Mouse (Mus musculus): ENCODE measurements around the gene Nfatc2ip.

The Nfatc2ip gene

DNA sequence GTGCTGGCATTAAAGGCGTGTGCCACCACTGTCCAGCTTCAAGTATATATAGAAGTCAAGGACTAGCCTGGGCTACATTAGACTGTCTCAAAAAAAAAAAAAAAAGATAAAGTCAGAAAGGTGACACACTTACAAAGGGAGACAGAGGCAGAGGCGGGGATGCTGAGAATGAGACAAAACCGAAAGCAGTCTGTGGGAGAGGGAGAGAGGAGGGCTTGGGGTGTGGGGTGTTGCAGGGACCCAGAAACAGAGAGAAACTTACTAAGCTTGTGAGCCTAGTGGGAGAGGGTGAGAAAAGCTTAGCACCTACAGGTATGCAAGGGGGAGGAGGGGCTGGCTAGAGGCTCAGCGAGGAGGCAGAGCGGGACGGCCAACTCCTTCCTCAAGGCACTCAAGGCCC is 38.7 kb downstream of the Nfatc2ip start:
- intact Hi-C loops (cut with DNase I): no loop called here

- intact Hi-C loops (cut with DNase I): no loop called here
Observed at GRCm38 (mm10) chr7:126356793-126357591, 39.5 kb downstream of the Nfatc2ip start.

- intact Hi-C loops (cut with DNase I): no loop called here
Observed at GRCm38 (mm10) chr7:126355847-126356597, 40.5 kb downstream of the Nfatc2ip start.

DNA sequence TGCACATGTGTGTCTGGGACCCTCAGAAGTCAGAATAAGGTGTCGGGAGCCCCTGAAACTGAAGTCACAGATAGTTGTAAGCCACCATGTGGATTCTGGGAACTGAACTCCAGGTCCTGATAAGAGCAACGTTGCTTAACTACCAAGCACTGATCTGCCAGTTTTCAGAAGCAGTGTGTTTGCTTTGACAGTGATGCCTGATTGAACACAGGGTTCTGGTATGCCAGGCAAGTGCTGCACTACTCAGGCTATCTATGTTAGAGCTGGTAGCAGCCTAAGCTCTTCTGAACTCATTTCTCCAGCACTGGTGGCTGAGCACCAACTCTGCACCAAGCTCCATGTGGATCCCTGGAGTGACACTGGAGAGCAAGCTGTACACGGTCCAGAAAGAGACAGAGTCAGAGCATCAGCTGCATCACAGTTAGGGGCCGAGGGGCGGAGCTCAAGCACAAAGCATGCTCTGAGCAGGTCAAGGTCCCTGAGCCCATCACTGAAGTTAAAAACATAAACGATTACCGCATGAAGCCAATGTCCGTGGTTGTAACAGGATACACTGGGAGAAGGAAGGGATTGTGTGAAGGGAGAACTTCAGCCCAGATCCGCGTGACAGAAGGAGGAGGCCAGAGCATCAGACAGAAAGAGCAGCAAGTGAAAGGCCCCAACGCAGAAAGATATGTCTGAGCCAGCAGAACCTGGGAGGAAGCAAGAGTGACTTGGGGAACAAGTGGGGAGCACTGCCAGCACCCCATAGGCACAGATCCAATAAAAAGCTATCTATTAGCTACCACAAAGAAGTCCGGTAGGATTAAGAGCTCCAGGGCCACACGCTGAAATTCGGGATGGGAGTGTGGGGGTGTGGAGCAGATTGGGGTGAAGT is 41.6 kb downstream of the Nfatc2ip start:
- intact Hi-C loops (cut with DNase I): no loop called here

DNA sequence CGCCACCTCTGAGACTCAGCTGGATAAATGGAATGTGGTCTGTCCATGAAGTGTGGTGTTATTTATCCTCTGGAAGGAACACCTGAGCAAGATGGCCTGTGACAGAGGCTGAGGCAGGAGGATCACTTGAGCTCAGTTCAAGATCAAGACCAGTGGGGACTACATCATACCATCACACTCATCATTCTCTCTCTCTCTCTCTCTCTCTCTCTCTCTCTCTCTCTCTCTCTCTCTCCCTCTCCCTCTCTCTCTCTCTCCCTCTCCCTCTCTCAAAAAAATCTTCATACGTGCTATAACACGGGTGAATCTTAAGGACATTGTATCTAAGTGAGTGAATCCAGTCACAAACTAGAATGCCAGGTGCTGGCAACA is 42.6 kb downstream of the Nfatc2ip start:
- intact Hi-C loops (cut with DNase I): no loop called here

DNA sequence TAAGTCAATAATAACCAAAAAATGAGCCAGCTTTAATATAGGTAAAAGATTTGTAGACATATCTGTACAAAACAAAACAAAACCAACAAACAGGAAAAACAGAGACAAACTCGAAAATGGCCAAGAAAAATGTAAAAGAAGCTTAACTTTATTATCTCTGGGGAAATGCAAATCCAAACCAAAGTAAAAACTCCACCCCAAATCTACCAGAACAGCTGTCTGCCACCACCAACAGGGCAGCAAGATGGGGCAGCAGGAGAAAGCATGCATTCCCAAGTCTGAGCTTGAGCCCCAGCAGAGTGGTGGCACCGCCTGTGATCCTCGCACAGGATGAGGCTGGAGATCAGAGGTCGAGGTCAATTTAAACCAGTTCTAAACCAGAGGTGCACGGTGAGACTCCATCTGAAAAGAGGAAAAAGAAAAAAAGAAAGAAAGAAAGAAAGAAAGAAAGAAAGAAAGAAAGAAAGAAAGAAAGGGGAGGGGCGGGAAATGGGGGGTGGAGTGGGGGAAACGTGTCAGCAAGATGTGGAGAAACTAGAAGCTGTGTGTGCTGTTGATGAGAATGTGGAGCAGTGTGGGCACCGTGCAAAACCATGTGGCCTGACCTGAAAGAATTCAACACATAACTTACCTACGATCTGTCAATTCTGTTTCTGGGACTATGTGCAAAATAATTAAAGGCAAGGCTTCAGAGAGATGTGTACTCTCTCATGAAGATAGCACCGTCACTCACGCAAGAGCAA is 43.1 kb downstream of the Nfatc2ip start:
- intact Hi-C loops (cut with DNase I): no loop called here

DNA sequence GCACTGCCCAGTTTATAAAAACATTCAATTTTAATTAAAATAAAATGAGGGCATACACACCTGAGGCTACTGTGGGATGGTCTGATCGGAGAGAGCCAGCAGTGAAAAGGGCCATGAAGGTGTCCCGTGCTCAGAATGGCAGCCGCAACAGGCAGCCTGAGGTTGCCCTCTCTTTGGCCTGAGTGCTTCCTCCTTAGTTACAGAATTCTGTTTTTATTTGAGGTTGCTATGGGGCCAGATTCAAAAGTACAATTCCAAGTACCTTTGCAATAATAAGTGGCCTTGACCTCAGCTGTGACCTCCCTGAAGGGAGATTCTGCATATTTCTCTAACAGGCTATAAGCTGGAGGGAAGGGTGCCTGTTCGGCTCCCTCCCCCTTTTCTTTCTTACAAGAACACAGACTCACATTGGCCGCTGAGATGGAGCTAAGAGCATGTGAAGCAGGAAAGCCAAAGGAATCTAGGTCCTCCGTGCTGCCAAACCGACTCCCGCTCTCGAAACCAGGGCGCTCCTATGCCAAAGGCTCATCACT is 45.1 kb downstream of the Nfatc2ip start:
- intact Hi-C loops (cut with DNase I): no loop called here

GRCm38 (mm10) chr7:126350748-126351418 is 45.7 kb downstream of the Nfatc2ip start:
- intact Hi-C loops (cut with DNase I): no loop called here

GRCm38 (mm10) chr7:126348293-126348692 is 48.2 kb downstream of the Nfatc2ip start:
- intact Hi-C loops (cut with DNase I): no loop called here

GRCm38 (mm10) chr7:126347098-126347497 is 49.4 kb downstream of the Nfatc2ip start:
- intact Hi-C loops (cut with DNase I): no loop called here

DNA sequence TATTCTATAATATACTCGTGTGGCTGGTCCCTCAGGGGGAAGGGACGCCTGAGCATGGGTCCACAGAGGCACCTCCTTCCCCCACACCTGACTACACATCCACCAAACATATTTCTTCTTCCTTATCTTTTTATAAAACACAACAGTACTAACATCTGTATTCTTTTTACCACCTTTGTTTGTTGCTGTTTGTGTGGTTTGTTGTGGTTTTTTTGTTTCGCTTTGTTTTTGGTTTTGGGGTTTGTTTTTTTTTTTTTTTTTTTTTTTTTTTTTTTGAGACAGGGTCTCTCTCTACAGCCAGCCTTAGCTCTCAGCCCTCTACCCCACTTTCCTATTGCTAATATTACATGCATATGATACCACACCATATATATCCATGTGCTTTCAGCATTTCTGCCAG is 50.6 kb downstream of the Nfatc2ip start:
- intact Hi-C loops (cut with DNase I): no loop called here

DNA sequence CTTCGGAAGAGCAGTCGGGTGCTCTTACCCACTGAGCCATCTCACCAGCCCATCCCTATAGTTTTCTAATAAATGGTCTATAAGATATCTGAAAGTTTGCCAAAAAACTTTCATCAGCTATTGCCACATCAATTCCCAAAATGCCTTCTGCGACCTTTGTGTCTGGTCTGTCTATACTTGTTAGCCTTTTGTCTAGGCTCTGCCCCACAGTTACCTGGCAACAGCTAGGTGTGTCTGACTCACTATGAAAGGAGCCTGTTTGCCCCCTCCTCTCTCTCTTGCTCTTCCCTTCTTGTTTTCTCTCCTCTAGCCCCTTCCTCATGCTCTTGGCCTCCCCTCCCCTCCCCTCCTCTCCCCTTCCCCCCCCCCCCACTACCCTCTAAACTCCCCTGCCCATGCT is 51.0 kb downstream of the Nfatc2ip start:
- intact Hi-C loops (cut with DNase I): no loop called here

- intact Hi-C loops (cut with DNase I): no loop called here
Observed at GRCm38 (mm10) chr7:126340896-126341295, 55.6 kb downstream of the Nfatc2ip start.

DNA sequence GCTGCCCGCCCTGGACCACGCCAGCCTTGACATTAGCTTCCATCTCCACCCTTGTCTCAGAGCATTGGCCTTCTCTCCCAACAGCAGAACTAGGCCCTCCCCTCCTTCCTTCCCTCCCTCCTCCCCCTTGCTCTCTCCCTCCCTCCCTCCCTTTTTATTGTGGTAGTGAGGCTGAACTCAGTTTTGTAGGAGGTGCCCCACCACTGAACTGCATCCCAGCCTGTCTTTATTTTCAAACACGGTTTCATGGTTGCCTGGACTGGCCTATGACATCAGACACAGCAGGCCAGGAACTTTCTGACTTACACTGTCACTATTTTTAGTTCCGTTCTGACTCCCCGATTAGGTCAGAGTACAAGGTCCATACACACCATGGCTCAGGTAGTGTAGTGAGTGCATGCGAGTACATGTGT is 56.3 kb downstream of the Nfatc2ip start:
- intact Hi-C loops (cut with DNase I): no loop called here

GRCm38 (mm10) chr7:126339521-126339971 is 57.0 kb downstream of the Nfatc2ip start:
- intact Hi-C loops (cut with DNase I): no loop called here

- intact Hi-C loops (cut with DNase I): no loop called here
Observed at GRCm38 (mm10) chr7:126338906-126339305, 57.6 kb downstream of the Nfatc2ip start.

GRCm38 (mm10) chr7:126335556-126335955 is 61.0 kb downstream of the Nfatc2ip start:
- intact Hi-C loops (cut with DNase I): no loop called here
